10 mouse cellular contexts compared by ENCODE assay signal in the genomic region with DNA sequence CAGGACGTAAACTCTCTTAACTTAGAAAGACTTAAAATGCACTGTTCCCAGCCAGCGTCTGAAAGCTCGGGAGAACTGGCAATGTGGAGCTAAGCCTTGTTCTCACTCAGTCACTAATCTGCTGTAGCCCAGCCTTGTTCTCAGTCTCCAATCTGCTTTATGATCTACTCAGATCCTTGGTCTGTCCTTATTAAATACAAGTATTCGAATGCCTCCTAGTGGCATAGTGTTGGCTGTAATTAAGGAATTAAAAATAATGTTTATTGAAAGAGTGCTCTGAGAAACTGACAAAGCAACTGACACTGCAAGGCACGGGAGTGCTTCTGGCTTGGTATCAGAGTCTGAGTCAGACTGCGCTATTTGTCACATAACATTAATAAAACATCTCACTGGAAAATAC.
A peak's percentile ranks its signal among the peaks of the same experiment; 100 is the strongest.
DNase-seq lines count a peak whose midpoint lies in the region; ATAC-seq and TF ChIP-seq lines count a peak whose summit lies in the region.
"Had no signal": no experiment of that assay in that cellular context is flagged by ENCODE, and none has a peak within 500 bp of the region (broad histone marks: within the 10 kb centered on the region; RNA-seq: fewer than 3 reads in every experiment).

No protein-coding gene starts in this region.

- no peak for TF ChIP-seq EP300 in heart, adult 2 months (IDR thresholded peaks at IDR 0.05; ENCODE audit: insufficient read depth, low read depth, low read length)

- no peak for ATAC-seq in heart, embryonic 12.5 days (ENCODE audit: insufficient number of reproducible peaks, low FRiP score)
- ATAC-seq in forebrain, postnatal 0 days: peak; percentile 82

- H3K27ac ChIP-seq in heart, adult 2 months: no peak overlapping the region
- no peak overlapping the region for H3K27ac ChIP-seq in heart, embryonic 12.5 days (ENCODE audit: poor library complexity, severe bottlenecking)
- H3K27ac ChIP-seq in forebrain, postnatal 0 days (ENCODE audit: low read depth, low read length): no peak overlapping the region
- H3K27ac ChIP-seq: macrophage had no signal

- H3K79me2 ChIP-seq in heart, adult 2 months (replicated peaks; ENCODE audit: control insufficient read depth, insufficient read depth, low read length): no peaks in the 10 kb centered on the region

- no peaks in the 10 kb centered on the region for H3K27me3 ChIP-seq in heart, adult 2 months (ENCODE audit: control insufficient read depth, insufficient read depth, low read length)
- no peaks in the 10 kb centered on the region for H3K27me3 ChIP-seq in heart, embryonic 12.5 days (replicated peaks)
- no peaks in the 10 kb centered on the region for H3K27me3 ChIP-seq in forebrain, postnatal 0 days (ENCODE audit: insufficient read depth, low read length)

- peak; percentile 58 for TF ChIP-seq CTCF in heart, adult 2 months (IDR thresholded peaks at IDR 0.05)
- TF ChIP-seq CTCF in forebrain, postnatal 0 days (IDR thresholded peaks at IDR 0.05; ENCODE audit: low read depth): peak; percentile 52

- no peaks in the 10 kb centered on the region for H3K36me3 ChIP-seq in heart, adult 2 months (ENCODE audit: control insufficient read depth, insufficient read depth, low read length)
- H3K36me3 ChIP-seq in heart, embryonic 12.5 days: peaks cover 4% of the 10 kb centered on the region; the same call in 1 of the 2 replicates
- H3K36me3 ChIP-seq in forebrain, postnatal 0 days (ENCODE audit: insufficient read depth): no peaks in the 10 kb centered on the region

- DNase-seq in heart, adult 2 months: no peak
- DNase-seq in lung, postnatal 10 days: peak; percentile 8
- DNase-seq in lung, postnatal 14 days: no peak
- DNase-seq in forebrain, postnatal 0 days: peak; percentile 65
- peak; percentile 12 for DNase-seq in skeletal muscle tissue, adult 2 months (ENCODE audit: low read depth, low spot score)
- DNase-seq in spleen, postnatal 14 days (ENCODE audit: low spot score in 2 of 2): no peak
- DNase-seq in T-cell, adult 2 months (ENCODE audit: low spot score): no peak
- DNase-seq: right cerebral cortex, postnatal 14 days had no signal

- 66% methylated on average over 6 of the region's 6 CpGs for WGBS in heart, adult 2 months
- 78% methylated on average over 6 of the region's 6 CpGs for whole genome bisulfite sequencing in heart, embryonic 12.5 days
- 17% methylated on average over 6 of the region's 6 CpGs for WGBS in forebrain, postnatal 0 days

- no peaks in the 10 kb centered on the region for H3K9me3 ChIP-seq in heart, embryonic 12.5 days (replicated peaks)
- H3K9me3 ChIP-seq in forebrain, postnatal 0 days (ENCODE audit: low read length): no peaks in the 10 kb centered on the region

- no peak for TF ChIP-seq POLR2A in heart, adult 2 months (IDR thresholded peaks at IDR 0.05; ENCODE audit: insufficient read depth, low read depth, low read length)

- H3K4me3 ChIP-seq in heart, adult 2 months: no peak overlapping the region
- H3K4me3 ChIP-seq in heart, embryonic 12.5 days: no peak overlapping the region
- no peak overlapping the region for H3K4me3 ChIP-seq in forebrain, postnatal 0 days (ENCODE audit: low read depth, low read length)

- intact Hi-C loops in heart, adult 2 months (cut with DNase I): no loop called here

- H3K9ac ChIP-seq in heart, adult 2 months (ENCODE audit: low read depth, low read length): no peak overlapping the region
- no peak overlapping the region for H3K9ac ChIP-seq in heart, embryonic 12.5 days
- H3K9ac ChIP-seq in forebrain, postnatal 0 days: no peak overlapping the region

- H3K4me2 ChIP-seq in heart, embryonic 12.5 days: no peak overlapping the region
- no peak overlapping the region for H3K4me2 ChIP-seq in forebrain, postnatal 0 days (ENCODE audit: low read depth)

- peaks cover 3% of the 10 kb centered on the region for H3K4me1 ChIP-seq in heart, adult 2 months (ENCODE audit: control insufficient read depth, insufficient read depth, low read length)
- peaks cover 8% of the 10 kb centered on the region for H3K4me1 ChIP-seq in heart, embryonic 12.5 days (replicated peaks)
- H3K4me1 ChIP-seq in forebrain, postnatal 0 days (ENCODE audit: insufficient read depth): no peaks in the 10 kb centered on the region

Comparison
In these comparisons a context has a peak if more than half of its experiments do, and no peak if none do; other contexts are left out.
1. DNase-seq: peak in lung, postnatal 10 days (single experiment), forebrain, postnatal 0 days (single experiment) and skeletal muscle tissue, adult 2 months (single experiment); none in heart, adult 2 months (0 of 2), lung, postnatal 14 days (single experiment), spleen, postnatal 14 days (0 of 2) and T-cell, adult 2 months (single experiment).